Mouse (Mus musculus): Measurements from ENCODE around the gene Gm21954.

DNA sequence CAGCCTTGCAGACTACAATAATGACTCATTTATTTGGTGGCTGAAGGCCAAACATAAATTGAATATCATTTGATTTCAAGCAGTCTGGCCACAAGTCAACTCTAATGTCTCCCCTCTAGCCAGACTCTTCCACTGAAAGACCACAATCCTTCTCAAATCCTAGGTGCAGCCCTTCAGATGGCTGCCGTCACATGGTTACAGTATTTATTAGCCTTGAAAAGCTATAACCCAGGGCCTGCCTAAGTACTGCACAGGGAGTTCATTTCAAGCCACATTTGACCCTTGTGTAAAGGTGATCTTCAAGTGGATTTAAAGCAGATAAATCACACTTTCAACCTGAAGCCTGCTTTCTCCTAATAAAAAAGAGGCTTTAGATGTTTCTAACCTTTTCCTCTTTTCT lies 37.7 kb downstream of the Gm21954 start:
- TF ChIP-seq CTCF (IDR thresholded peaks at IDR 0.05; ENCODE audit: low read depth) (no peak), EP300 (IDR thresholded peaks at IDR 0.05; ENCODE audit: low read depth) (no peak)
